Mouse (Mus musculus) c-Kit-positive CD71-negative TER-119-negative erythroid progenitor cells, embryonic 14.5 days (primary cell): ENCODE results near the gene Ankrd36.
A peak's percentile ranks its signal among the peaks of the same experiment; 100 is the strongest.
"Not testable (repeated sequence)": the region's sequence is repeated elsewhere in the genome, so short reads cannot be mapped to it uniquely, and the experiment has no call there.

Source experiments
- DNase-seq: peaks from one replicate; pipeline ENCODE4 v3.0.0-alpha.2; 2013; ENCODE audit warnings: low read depth

Gene Ankrd36

DNA sequence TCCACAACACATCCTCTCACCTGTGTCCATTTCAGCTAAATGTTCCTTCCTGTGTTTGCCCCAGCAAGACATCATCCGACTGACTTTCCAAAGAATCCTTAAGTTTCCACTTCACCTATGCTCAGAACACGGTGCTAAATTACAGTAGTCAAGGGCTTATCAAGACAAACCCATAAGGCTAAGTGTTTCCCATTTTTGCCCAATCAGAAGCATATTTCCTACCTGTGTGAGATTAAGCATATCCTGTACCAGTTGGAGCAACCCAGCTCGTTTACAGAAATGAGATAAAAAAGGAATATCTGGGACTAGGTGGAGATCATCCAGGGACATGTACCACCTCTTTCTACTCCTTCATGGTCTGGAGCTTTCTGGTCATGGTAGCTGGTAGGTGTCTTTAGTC lies 22.8 kb upstream of the Ankrd36 start:
- DNase-seq: no peak

- no peak for DNase-seq
Observed at GRCm38 (mm10) chr11:5551430-5551829, 18.1 kb upstream of the Ankrd36 start.

GRCm38 (mm10) chr11:5551931-5552330 lies 17.6 kb upstream of the Ankrd36 start:
- DNase-seq: no peak

DNA sequence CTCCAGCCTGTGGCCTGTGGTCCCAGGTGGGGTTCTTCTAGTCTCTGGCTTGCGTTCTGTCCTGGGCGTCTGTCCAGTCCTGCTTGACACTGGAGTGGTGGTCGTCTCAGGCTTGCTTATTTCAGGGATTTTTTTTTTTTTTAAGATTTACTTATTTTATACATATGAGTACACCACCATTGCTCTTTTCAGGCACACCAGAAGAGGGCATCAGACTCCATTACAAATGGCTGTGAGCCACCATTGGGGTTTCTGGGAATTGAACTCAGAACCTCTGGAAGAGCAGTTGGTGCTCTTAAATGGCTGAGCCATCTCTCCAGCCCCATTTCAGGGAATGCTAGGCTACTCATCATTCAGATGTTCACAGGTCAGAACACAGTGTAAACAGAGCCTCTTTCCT lies 9.2 kb upstream of the Ankrd36 start:
- DNase-seq: no peak

- DNase-seq: no peak
Observed at GRCm38 (mm10) chr11:5562625-5563268, 6.7 kb upstream of the Ankrd36 start.

- DNase-seq: no peak
Observed at GRCm38 (mm10) chr11:5563898-5564297, 5.6 kb upstream of the Ankrd36 start.

- no peak for DNase-seq
Observed at GRCm38 (mm10) chr11:5565596-5565995, 3.9 kb upstream of the Ankrd36 start.

DNA sequence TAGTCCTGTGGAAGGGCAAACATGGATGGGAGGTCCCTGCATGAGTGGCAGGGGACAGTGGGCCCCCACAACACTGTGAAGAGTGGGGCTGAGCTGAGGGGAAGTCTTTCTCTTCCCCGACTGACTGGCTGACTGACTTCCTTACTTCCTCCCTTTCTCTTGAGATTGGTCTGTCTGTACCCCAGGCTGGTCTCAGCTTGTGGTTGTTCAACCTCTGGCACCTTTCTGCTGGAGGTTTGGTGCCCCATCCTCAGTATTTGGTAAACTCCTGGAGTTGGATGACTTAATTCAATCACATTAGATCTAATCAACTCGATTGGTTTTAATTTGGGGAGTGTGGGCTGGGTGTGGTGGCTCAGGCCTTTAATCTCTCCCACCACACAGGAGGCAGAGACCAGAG lies 3.0 kb upstream of the Ankrd36 start:
- DNase-seq: no peak

DNA sequence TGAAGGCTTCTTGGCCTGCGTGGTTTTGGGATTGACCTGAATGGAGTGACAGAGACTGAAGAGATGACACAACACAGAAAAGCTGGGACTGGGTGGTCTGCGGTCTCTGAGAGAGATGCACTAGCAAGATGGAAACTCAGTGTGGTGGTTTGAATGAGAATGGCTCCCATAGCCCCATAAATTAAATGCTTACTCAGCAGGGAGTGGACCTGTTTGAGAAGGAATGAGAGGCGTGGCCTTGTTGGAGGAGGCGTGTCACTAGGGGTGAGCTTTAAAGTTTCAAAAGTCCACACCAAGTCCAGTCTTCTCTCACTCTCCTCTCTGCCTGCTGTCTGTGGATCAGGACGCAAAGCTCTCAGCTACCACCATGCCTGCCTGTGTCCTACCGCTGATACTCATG lies 1.8 kb upstream of the Ankrd36 start:
- no peak for DNase-seq

GRCm38 (mm10) chr11:5568082-5568481 lies 1.4 kb upstream of the Ankrd36 start:
- no peak for DNase-seq

DNA sequence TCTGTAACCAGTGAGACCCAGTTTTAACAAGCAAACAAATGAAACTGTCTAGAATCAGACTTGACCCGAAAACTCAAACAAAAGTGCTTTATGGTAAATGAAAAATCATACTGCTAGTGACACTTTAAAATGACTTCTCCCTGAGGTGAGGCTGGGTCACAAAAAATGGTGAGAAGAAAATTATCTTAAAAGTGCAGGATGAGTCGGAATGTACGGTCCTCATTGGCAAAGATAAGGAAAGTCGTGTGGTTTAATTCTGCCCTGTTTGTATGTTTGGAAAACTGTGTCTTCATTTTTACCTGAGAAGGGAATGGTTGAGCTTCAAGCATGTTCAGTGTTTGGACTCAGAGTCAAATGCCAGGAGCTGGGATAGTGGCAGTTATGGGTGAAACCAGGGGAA lies 2.4 kb downstream of the Ankrd36 start:
- no peak for DNase-seq

DNA sequence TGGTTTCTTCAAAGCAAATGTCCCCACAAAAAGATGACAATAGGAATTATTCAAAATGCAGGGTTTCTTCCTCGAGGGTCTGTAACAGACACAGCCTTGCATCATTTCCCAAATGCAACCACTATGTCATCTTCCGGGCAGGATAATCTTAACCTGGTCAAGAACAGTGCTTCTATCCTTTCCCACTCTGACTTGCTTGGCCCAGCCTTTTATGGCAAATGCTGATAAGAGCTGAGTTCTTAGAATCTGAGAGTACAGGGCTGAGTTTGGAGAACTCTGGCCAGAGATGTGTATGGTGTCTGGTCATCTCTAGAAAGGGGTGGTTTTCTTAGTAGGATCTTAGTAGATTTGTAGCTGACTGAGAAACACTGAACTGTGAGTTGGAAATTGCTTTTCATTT lies 4.3 kb downstream of the Ankrd36 start:
- no peak for DNase-seq

- no peak for DNase-seq
Observed at GRCm38 (mm10) chr11:5575046-5575445, 5.6 kb downstream of the Ankrd36 start.

GRCm38 (mm10) chr11:5592336-5592735 lies 22.9 kb downstream of the Ankrd36 start:
- DNase-seq: no peak

GRCm38 (mm10) chr11:5595381-5595791 lies 25.9 kb downstream of the Ankrd36 start:
- no peak for DNase-seq

GRCm38 (mm10) chr11:5595792-5596191 lies 26.3 kb downstream of the Ankrd36 start:
- DNase-seq: no peak

DNA sequence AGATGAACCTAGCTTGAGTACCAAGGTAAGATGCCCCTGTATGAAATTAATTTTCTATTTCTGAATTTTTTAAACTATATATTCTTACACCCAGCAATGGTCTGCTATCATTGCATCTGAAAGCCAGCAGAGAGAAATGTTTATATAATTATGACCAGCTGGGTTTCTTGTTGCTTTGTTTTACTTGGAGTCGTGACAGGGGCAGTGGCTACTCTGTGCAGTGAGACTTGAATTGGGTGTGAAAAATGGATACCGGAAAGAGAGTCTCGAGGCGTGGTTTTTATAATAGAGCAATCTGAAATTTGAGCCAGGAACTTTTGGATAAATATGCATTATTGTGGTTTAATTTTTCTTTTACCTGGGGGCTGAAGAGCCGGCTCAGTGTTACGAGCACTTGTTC lies 27.3 kb downstream of the Ankrd36 start:
- no peak for DNase-seq

- no peak for DNase-seq
Observed at GRCm38 (mm10) chr11:5605421-5605820, 35.9 kb downstream of the Ankrd36 start.

DNA sequence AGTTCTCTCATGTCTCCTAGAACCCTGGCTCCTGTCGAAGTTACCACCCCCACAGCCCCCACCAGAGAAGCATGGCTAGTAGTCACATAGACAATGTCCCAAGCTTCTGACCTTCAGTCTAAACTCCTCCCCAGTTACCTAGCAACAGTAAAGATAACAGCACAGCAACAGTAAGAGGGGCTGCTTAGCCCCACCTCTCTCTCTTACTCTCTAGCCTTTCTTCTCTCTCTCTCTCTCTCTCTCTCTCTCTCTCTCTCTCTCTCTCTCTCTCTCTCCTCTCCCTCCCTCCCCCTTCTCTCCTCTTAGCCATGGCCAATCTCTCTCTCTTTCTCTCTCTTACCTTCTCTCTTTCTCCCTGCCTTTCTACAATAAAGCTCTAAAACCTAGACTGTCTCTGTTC lies 42.4 kb downstream of the Ankrd36 start:
- not testable (repeated sequence) for DNase-seq

DNA sequence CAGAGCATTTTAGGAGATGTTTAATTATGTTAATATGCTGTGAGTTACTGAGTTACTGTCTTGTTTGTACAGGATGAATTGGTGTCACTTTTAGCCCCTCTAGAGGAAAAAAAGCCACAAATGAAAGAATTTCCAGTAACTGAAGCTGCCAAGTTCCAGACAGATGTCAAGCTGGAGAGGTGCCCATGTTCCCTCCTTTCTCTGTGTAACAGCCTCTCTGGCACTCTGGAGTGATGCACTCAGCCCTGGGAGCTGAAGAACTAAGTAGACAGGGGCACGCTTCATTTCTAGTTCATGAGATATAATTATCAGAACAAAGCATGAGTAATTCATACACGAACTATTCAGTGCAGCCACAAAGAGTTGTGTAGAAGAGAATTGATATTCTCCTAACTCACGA lies 45.0 kb downstream of the Ankrd36 start:
- no peak for DNase-seq

DNA sequence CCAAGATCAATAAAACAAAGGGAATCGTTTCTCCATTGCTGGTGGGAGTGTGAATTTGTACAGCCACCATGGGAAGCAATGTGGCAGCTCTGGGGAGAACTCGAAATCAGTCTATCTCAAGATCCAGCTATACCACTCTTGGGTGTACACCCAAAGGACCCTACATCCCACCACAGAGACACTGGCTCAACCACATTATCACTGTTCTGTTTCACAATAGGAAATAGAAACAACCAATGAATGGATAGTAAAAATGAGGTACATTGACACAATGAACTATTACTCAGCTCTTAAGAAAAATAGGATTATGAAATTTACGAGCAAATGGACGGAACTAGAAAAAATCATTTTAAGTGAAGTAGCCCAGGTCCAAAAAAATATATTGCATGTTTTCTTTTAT lies 55.6 kb downstream of the Ankrd36 start:
- DNase-seq: no peak

DNA sequence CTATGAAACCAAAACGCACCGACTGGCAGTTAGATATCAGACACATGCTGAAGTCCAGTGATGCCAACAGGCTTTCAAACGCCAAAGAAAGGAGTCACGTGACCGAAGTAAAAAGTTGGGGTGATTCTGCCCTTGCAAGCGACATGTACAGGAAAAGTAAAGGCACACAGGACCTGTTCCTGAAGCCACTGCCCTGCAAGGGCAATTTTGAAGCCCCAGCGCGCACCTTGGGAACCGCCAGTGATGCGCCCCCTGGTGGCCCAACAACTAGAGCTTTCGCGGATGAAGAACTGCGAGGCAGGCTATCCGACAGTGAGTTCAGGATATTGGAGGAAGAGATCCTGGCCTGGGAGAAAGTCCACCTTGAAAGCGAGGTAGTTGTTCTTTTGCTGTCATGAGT lies 59.5 kb downstream of the Ankrd36 start:
- peak; percentile 56 for DNase-seq

DNA sequence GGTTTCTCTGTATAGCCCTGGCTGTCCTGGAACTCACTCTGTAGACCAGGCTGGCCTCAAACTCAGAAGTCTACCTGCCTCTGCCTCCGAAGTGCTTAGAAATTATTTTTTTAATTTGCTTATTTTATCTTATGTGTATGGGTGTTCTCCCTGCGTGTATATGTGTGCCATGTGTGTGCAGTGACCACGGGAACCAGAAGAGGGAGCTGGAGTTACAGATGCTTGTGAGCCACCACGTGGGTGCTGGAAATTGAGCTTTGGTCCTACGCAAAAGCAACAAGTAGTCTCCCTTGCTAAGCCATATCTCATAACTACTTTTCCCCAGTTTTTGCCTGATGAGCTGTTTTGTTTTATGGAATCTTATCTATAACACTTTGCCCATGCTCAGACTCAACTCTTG lies 73.6 kb downstream of the Ankrd36 start:
- no peak for DNase-seq

DNA sequence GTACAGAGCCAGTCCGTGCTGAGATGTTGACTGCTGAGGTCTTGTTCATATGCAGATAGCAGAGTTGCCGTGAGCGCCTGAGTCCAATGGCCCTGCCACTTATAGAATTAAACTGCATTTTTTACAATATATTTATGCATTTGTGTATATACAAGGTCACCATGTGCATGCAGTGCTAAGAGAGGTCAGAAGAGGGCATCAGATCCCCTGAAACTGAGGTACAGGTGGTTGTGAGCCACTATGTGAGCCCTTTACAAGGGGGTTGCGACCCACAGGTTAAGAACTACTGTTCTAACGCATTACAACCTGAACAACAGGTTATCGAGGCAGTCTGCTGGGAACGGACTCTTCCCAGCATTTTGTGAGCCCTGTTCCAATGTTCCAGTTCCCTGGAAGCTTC lies 80.8 kb downstream of the Ankrd36 start:
- no peak for DNase-seq

- no peak for DNase-seq
Observed at GRCm38 (mm10) chr11:5682541-5682940, 113.1 kb downstream of the Ankrd36 start.
